Mouse (Mus musculus) midbrain, embryonic 10.5 days (tissue): ENCODE results near the gene Rasl2-9. TPM values are rescaled to one million over a fixed set of nuclear protein-coding genes. Genes with fewer than 3 reads are reported as not detected.

ENCODE experiments used
- DNase-seq: peaks from one replicate; pipeline ENCODE4 v3.0.0-alpha.2; 2017; ENCODE audit warnings: low spot score
- H3K27ac ChIP-seq: fragments of 300-500 bp; sonication (generic); replicated peaks from 2 replicates; pipeline ENCODE4 v1.5.1; 2016; ENCODE audit warnings: mild to moderate bottlenecking
- H3K27me3 ChIP-seq: fragments of 300-500 bp; sonication (generic); 2 replicates; pipeline ENCODE4 v1.6.1; 2016; ENCODE audit warnings: low read depth, mild to moderate bottlenecking; ENCODE audit not compliant: poor library complexity, severe bottlenecking
- H3K36me3 ChIP-seq: fragments of 300-500 bp; sonication (generic); 2 replicates; pipeline ENCODE4 v1.6.1; 2016; ENCODE audit warnings: mild to moderate bottlenecking, moderate library complexity
- H3K4me1 ChIP-seq: fragments of 300-500 bp; sonication (generic); 2 replicates; pipeline ENCODE4 v1.6.1; 2016
- H3K4me3 ChIP-seq: fragments of 300-500 bp; sonication (generic); 2 replicates; pipeline ENCODE4 v1.5.1; 2016; ENCODE audit warnings: mild to moderate bottlenecking, moderate library complexity
- H3K9me3 ChIP-seq: fragments of 300-500 bp; sonication (generic); replicated peaks from 2 replicates; pipeline ENCODE4 v1.6.1; 2016; ENCODE audit warnings: mild to moderate bottlenecking
- WGBS: fragments of 180-500 bp; shearing (Covaris S2); methylation state at CpG from one replicate; pipeline ENCODE4 v1.1.7; 2016; 5-methylcytosine and 5-hydroxymethylcytosine counted together
- microRNA-seq: library from miRNA; unstranded; fragments of <30 nt; microRNA quantifications from one replicate; pipeline ENCODE4, GENCODE M21; 2017
- polyA plus RNA-seq: library from polyadenylated mRNA; unstranded; fragments of >200 nt; fragmentation: Nextera tagmentation; extraction: Ambion mirVana; gene quantifications from 2 replicates; pipeline ENCODE4 v1.2.1, GENCODE M21; 2016

Gene Rasl2-9
- polyA plus RNA-seq, 1 experiment from 2014 or later: 0.33 TPM

DNA sequence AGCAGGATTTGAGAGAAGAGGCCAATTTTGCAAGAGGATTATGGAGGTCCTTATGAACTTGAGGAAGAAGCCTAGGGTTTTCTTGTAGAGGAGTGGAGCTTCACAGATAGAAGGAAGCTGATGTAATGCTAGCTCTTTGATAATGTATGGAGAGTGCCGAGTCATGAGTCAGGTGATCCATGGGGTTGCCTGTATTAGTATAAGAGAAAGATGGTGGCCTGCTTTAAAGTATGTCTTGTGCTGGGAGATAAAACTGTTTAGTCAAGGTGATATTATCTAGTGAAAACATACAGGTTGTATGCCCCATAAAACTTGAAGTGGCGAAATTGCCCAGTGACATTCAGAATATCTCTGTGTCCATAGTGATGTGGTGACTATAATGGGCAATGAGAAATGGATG is 48.8 kb downstream of the Rasl2-9 start:
- peaks cover 16% of the 10 kb centered on the region for H3K4me1 ChIP-seq
- DNase-seq: no peak
- WGBS: 93% methylated on average over 2 of the region's 2 CpGs
- H3K27ac ChIP-seq: no peak overlapping the region
- H3K27me3 ChIP-seq: no peaks in the 10 kb centered on the region
- no peaks in the 10 kb centered on the region for H3K9me3 ChIP-seq
- H3K36me3 ChIP-seq: peaks cover 77% of the 10 kb centered on the region
- no peak overlapping the region for H3K4me3 ChIP-seq

DNA sequence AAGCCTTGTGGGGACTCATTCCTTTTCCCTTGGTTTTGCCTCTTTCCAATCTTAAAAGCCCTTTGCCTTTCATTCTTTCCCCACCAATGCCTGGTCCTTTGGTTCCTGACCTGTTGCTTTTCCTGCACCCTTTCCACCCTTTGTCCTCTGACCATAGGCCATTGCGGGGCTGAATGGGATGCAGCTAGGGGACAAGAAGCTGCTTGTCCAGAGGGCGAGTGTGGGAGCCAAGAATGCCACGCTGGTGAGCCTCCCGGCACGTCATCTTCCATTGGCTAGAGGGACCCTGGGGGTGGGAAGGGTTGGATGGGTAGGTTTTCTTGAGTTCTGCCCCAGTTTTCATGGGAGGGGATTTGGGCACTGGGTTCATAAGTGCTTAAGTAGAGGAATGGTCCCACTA is 50.8 kb downstream of the Rasl2-9 start:
- no peak overlapping the region for H3K27ac ChIP-seq
- no peak overlapping the region for H3K4me3 ChIP-seq
- no peaks in the 10 kb centered on the region for H3K27me3 ChIP-seq
- H3K36me3 ChIP-seq: peaks cover 95% of the 10 kb centered on the region
- 96% methylated on average over 5 of the region's 5 CpGs for WGBS
- DNase-seq: no peak
- H3K9me3 ChIP-seq: no peaks in the 10 kb centered on the region
- H3K4me1 ChIP-seq: 0 out of 2 replicates have a peak, but pooled peaks cover 3% of the 10 kb centered on the region

Small RNAs within 50 kb of the gene (microRNA-seq; reads per million reads assigned to microRNA genes)
- not detected for gene Gm26217

Other genes starting within 250 kb of the Rasl2-9 start
- 0.64 and 0.70 TPM in 2 replicates for gene Isoc2a, start 248.8 kb downstream of the Rasl2-9 start, polyA plus RNA-seq
- gene Gm36210, start 219.4 kb downstream of the Rasl2-9 start, polyA plus RNA-seq: 0.20 TPM in 1 of 2 replicates, not detected in the other
- 4.3 and 4.7 TPM in 2 replicates for gene Zfp628, start 210.7 kb downstream of the Rasl2-9 start, polyA plus RNA-seq
- gene Nat14, start 203.9 kb downstream of the Rasl2-9 start, polyA plus RNA-seq: 10.4 and 11.6 TPM in 2 replicates
- 1.6 and 1.9 TPM in 2 replicates for gene Ssc5d, start 200.2 kb downstream of the Rasl2-9 start, polyA plus RNA-seq
- 0.05 and 0.26 TPM in 2 replicates for gene Sbk2, start 161.5 kb downstream of the Rasl2-9 start, polyA plus RNA-seq
- gene Sbk3, start 154.8 kb downstream of the Rasl2-9 start, polyA plus RNA-seq: not detected in 2 replicates
- gene Zfp579, start 129.8 kb downstream of the Rasl2-9 start, polyA plus RNA-seq: 26.2 and 35.6 TPM in 2 replicates
- 7.1 and 9.1 TPM in 2 replicates for gene Zfp524, start 111.5 kb downstream of the Rasl2-9 start, polyA plus RNA-seq
- 56.7 and 58.1 TPM in 2 replicates for gene Fiz1, start 111.3 kb downstream of the Rasl2-9 start, polyA plus RNA-seq
- 1.2 and 1.5 TPM in 2 replicates for gene Gm44973, start 110.5 kb downstream of the Rasl2-9 start, polyA plus RNA-seq
- 5.2 and 5.5 TPM in 2 replicates for gene Zfp865, start 105.6 kb downstream of the Rasl2-9 start, polyA plus RNA-seq
- 5.1 and 5.2 TPM in 2 replicates for gene Ccdc106, start 105.4 kb downstream of the Rasl2-9 start, polyA plus RNA-seq
- not detected in 2 replicates for gene 4632433K11Rik, start 91.8 kb downstream of the Rasl2-9 start, polyA plus RNA-seq
- 2.8 and 4.2 TPM in 2 replicates for gene Zfp784, start 87.5 kb downstream of the Rasl2-9 start, polyA plus RNA-seq
- gene Zfp580, start 74.4 kb downstream of the Rasl2-9 start, polyA plus RNA-seq: 41.2 and 51.2 TPM in 2 replicates
- gene U2af2, start 63.8 kb downstream of the Rasl2-9 start, polyA plus RNA-seq: 176 and 180 TPM in 2 replicates
- gene Epn1, start 45.7 kb downstream of the Rasl2-9 start, polyA plus RNA-seq: 56.1 and 60.7 TPM in 2 replicates
- gene Rfpl4, start 9.0 kb downstream of the Rasl2-9 start, polyA plus RNA-seq: not detected in 2 replicates
- not detected in 2 replicates for gene Vmn1r55, start 23.7 kb upstream of the Rasl2-9 start, polyA plus RNA-seq
- gene Vmn1r56, start 70.8 kb upstream of the Rasl2-9 start, polyA plus RNA-seq: not detected in 2 replicates
- not detected in 2 replicates for gene Vmn1r57, start 92.5 kb upstream of the Rasl2-9 start, polyA plus RNA-seq
- gene Gm5065, start 224.6 kb upstream of the Rasl2-9 start, polyA plus RNA-seq: not detected in 2 replicates
- gene Nlrp2, start 225.1 kb upstream of the Rasl2-9 start, polyA plus RNA-seq: not detected in 2 replicates